Mouse (Mus musculus): Measurements from ENCODE around the gene Sh3pxd2a. TPM values are rescaled to one million over a fixed set of nuclear protein-coding genes. Genes with fewer than 3 reads are reported as not detected.

Sh3pxd2a gene
- polyA plus RNA-seq, 1 experiment: 15.5 TPM

DNA sequence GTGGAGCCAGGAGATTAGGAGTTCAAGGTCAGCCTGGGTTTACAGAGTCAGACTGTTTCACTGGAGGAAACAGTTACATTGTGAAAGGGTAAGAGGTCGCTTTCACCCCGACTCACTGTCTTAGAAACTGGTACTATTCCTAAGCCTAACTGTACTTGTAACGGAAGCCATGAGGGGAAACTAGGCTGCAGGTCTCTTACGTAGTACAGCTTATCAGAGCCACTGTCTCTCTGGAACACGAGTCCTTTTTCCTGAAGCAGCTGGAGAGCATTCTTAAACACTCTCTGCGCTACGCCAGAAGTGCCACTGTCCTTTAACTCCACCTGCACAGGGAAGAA, 45.9 kb upstream of the Sh3pxd2a start:
- no peak for DNase-seq
- TF ChIP-seq POLR2A (IDR thresholded peaks at IDR 0.05; ENCODE audit: low read depth, low read length): no peak
- TF ChIP-seq CTCF (conservative IDR thresholded peaks at IDR 0.05; ENCODE audit: insufficient read depth, insufficient read length, low read depth, low read length): no peak
- no peak overlapping the region for H3K4me3 ChIP-seq (ENCODE audit: insufficient read depth, low read depth, low read length)
- H3K27me3 ChIP-seq (replicated peaks; ENCODE audit: control insufficient read depth, insufficient read depth, low read length): no peaks in the 10 kb centered on the region
- H3K4me1 ChIP-seq (ENCODE audit: control insufficient read depth, insufficient read depth, low read length): peaks cover 7% of the 10 kb centered on the region; the same call in 1 of the 2 replicates
- no peaks in the 10 kb centered on the region for H3K36me3 ChIP-seq (ENCODE audit: control insufficient read depth, insufficient read depth, low read length)
- WGBS: 73% methylated on average over 7 of the region's 7 CpGs
- peak overlapping the region; percentile 77 for H3K27ac ChIP-seq (ENCODE audit: insufficient read depth, low read depth, low read length)

DNA sequence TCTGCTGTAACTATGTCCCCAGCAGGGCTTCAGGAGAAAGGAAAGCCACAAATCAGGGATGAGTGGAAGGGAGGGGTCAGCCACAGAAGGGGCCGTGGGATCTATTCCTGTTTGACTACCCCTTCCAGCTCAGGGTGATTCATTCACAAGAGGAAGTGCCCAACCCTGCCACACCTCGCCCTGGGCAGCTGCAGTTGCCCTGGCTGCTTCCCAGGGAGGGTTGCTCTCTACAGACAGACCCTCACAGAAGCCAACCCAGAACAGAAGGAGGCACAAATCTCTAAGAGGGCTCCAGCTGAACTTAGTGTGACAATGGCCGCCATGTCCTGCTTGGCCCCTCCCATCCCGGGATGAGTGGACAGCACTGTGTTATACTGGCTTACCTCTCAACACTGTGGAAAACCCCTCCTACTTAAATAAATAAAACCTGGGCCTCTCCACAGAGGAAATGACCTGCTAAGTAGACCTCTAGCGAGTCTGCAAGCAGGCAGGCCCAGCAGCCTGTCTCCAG, 44.6 kb upstream of the Sh3pxd2a start:
- TF ChIP-seq POLR2A (IDR thresholded peaks at IDR 0.05; ENCODE audit: low read depth, low read length) (no peak), CTCF (conservative IDR thresholded peaks at IDR 0.05; ENCODE audit: insufficient read depth, insufficient read length, low read depth, low read length) (no peak)
- Histone ChIP-seq H3K27me3 (replicated peaks; ENCODE audit: control insufficient read depth, insufficient read depth, low read length) (no peaks in the 10 kb centered on the region), H3K36me3 (ENCODE audit: control insufficient read depth, insufficient read depth, low read length) (no peaks in the 10 kb centered on the region), H3K4me1 (ENCODE audit: control insufficient read depth, insufficient read depth, low read length) (peaks cover 7% of the 10 kb centered on the region; the same call in 1 of the 2 replicates), H3K4me3 (ENCODE audit: insufficient read depth, low read depth, low read length) (no peak overlapping the region), H3K27ac (ENCODE audit: insufficient read depth, low read depth, low read length) (peak overlapping the region; percentile 18)
- 58% methylated on average over 5 of the region's 5 CpGs for WGBS
- DNase-seq: peak; percentile 42

DNA sequence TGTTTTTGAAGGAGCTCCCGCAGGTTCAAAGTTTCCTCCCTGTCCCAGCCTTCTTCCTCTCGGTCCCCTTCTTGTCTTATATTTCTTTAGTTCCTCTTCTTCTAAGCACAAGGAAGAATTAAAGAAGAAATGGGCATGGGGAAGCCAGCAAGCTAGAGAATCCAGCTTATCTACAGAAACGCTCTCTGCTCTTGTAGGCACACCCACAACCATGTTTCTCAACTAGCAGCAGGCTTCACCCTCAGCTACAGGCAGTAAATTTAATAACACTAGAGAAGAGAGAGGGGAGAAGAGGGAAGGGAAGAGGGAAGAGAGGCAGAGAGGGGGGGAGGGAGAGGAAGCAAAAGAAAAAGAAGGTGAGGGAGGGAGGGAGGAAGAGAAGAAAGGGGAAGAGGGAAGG, 44.0 kb upstream of the Sh3pxd2a start:
- H3K4me3 ChIP-seq (ENCODE audit: insufficient read depth, low read depth, low read length): no peak overlapping the region
- H3K4me1 ChIP-seq (ENCODE audit: control insufficient read depth, insufficient read depth, low read length): peaks cover 7% of the 10 kb centered on the region; the same call in 1 of the 2 replicates
- H3K36me3 ChIP-seq (ENCODE audit: control insufficient read depth, insufficient read depth, low read length): no peaks in the 10 kb centered on the region
- peak overlapping the region; percentile 18 for H3K27ac ChIP-seq (ENCODE audit: insufficient read depth, low read depth, low read length)
- TF ChIP-seq POLR2A (IDR thresholded peaks at IDR 0.05; ENCODE audit: low read depth, low read length) (no peak), CTCF (conservative IDR thresholded peaks at IDR 0.05; ENCODE audit: insufficient read depth, insufficient read length, low read depth, low read length) (no peak)
- no peaks in the 10 kb centered on the region for H3K27me3 ChIP-seq (replicated peaks; ENCODE audit: control insufficient read depth, insufficient read depth, low read length)
- 69% methylated on average over 3 of the region's 3 CpGs for WGBS
- DNase-seq: no peak

DNA sequence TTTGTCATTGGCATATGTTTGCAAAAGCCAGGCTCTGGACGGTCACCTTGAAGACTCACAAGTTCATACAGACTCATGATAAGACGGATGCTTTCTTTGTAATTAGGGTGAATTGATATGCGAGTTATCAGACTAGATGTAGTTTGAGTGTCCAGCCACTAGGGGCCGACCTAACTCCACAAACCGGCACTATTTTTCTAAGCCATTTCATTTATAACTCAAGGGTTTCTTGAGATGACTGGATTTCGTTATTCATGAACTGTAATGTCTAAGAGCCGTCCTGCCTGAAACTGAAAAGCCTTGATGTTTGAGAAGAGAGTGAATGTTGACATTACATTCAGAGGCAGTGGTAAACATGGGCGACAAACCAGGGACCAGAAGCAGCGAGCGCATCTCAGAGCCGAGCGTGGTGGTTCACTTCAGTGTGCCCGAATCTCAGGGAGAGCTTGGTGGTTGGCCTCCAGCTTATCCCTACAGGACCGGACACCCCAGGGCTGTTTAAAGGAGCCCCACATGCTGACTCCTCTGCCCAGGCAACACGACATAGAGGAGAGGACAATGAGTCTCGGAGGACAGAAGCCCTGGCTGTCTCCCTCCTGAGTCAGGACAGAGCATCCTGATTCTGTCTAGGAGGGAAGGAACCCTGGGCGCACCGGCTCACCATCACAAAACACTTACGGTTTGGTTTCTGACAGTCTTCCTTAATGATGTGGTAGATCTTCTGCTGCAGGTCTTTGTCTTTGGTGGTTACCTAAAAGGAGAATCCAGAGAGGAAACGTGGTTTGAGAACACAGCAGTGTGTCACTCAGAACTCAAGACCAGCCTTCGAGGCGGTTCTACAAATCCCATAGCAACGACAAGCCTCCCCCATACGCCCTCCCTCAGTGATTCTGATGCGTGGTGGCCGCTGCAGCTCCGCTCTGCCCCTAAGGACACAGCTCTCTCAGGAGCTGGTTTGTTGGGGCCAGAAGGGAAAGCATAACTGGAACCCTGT, 43.2 kb upstream of the Sh3pxd2a start:
- H3K4me3 ChIP-seq (ENCODE audit: insufficient read depth, low read depth, low read length): no peak overlapping the region
- H3K27me3 ChIP-seq (replicated peaks; ENCODE audit: control insufficient read depth, insufficient read depth, low read length): no peaks in the 10 kb centered on the region
- no peaks in the 10 kb centered on the region for H3K36me3 ChIP-seq (ENCODE audit: control insufficient read depth, insufficient read depth, low read length)
- WGBS: 54% methylated on average over 27 of the region's 27 CpGs
- H3K4me1 ChIP-seq (ENCODE audit: control insufficient read depth, insufficient read depth, low read length): peaks cover 7% of the 10 kb centered on the region; the same call in 1 of the 2 replicates
- peak; percentile 74 for TF ChIP-seq CTCF (conservative IDR thresholded peaks at IDR 0.05; ENCODE audit: insufficient read depth, insufficient read length, low read depth, low read length)
- no peak for TF ChIP-seq POLR2A (IDR thresholded peaks at IDR 0.05; ENCODE audit: low read depth, low read length)
- no peak overlapping the region for H3K27ac ChIP-seq (ENCODE audit: insufficient read depth, low read depth, low read length)
- peak; percentile 68 for DNase-seq

DNA sequence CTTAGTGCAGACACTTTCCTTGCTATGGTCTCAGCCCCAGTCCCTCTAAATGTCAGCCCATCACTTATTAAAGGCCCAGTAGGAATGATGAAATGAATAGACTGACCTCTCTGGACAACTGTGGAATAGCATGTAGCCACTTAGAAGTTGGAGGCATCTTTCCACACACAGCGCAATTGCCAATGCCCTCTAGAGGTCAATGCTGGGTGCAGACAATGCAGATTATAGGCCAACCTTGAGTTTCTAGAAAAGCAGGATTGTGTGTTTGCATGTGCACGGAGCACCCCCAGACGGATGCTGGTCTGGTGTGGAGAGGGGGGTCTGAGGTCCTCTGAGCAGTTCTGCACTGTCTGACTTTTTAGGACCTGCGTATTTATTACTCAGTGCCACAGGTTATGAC, 39.4 kb upstream of the Sh3pxd2a start:
- TF ChIP-seq POLR2A (IDR thresholded peaks at IDR 0.05; ENCODE audit: low read depth, low read length): no peak
- TF ChIP-seq CTCF (conservative IDR thresholded peaks at IDR 0.05; ENCODE audit: insufficient read depth, insufficient read length, low read depth, low read length): peak; percentile 70
- Histone ChIP-seq H3K27me3 (replicated peaks; ENCODE audit: control insufficient read depth, insufficient read depth, low read length) (no peaks in the 10 kb centered on the region), H3K27ac (ENCODE audit: insufficient read depth, low read depth, low read length) (no peak overlapping the region), H3K4me3 (ENCODE audit: insufficient read depth, low read depth, low read length) (no peak overlapping the region), H3K4me1 (ENCODE audit: control insufficient read depth, insufficient read depth, low read length) (no peaks in the 10 kb centered on the region), H3K36me3 (ENCODE audit: control insufficient read depth, insufficient read depth, low read length) (no peaks in the 10 kb centered on the region)
- 67% methylated on average over 4 of the region's 4 CpGs for WGBS
- peak; percentile 61 for DNase-seq

DNA sequence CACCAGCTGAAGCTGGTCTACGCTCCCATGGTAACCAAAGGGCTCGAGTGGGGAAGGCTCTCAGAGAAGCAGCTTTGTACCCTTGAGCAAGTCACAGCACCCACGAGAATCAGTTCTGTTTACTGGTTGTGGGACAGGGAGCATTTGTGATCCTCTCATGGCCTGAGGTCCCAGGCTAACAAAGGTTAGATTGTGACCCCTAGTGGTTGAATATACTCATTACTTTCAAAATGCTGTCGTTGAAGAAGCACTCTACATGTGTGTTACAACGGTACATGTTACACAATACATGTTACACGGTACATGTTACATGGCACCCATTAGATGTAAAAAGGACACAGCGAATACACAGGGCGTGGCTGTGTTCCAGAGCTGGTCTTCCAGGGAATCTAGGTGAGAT, 38.4 kb upstream of the Sh3pxd2a start:
- 79% methylated on average over 8 of the region's 8 CpGs for WGBS
- no peaks in the 10 kb centered on the region for H3K27me3 ChIP-seq (replicated peaks; ENCODE audit: control insufficient read depth, insufficient read depth, low read length)
- peak; percentile 33 for DNase-seq
- no peak overlapping the region for H3K4me3 ChIP-seq (ENCODE audit: insufficient read depth, low read depth, low read length)
- no peak for TF ChIP-seq POLR2A (IDR thresholded peaks at IDR 0.05; ENCODE audit: low read depth, low read length)
- peak; percentile 43 for TF ChIP-seq CTCF (conservative IDR thresholded peaks at IDR 0.05; ENCODE audit: insufficient read depth, insufficient read length, low read depth, low read length)
- no peak overlapping the region for H3K27ac ChIP-seq (ENCODE audit: insufficient read depth, low read depth, low read length)
- no peaks in the 10 kb centered on the region for H3K4me1 ChIP-seq (ENCODE audit: control insufficient read depth, insufficient read depth, low read length)
- no peaks in the 10 kb centered on the region for H3K36me3 ChIP-seq (ENCODE audit: control insufficient read depth, insufficient read depth, low read length)

DNA sequence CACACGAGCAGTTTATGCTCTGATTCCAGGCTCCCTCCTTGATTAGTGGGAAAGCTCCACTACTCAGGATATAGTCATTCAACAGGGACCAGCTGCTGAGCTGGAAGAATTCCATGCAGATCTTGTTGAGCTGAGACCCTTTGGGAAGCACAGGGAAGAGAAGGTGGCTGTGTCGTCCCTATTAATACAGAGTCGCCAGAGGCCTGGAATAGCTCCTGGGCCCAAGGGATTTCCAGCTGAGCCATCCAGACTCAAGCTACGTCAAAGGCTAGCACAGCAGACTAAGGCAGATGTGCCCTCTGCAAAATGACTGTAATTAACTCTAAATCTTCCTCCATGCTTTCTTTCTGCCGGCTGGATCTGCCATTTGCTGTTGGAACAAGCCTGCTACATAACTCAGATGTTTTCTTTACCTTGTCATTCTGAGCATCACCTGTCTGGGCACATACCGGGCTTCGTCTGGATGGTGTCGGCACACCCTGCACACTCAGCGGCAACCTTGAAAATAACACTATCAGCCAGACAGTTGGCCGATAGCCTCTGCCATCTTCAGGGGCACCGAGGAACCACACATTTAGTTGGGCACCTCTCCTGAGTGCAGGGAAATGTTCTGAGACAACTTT, 36.3 kb upstream of the Sh3pxd2a start:
- no peak for DNase-seq
- Histone ChIP-seq H3K27me3 (replicated peaks; ENCODE audit: control insufficient read depth, insufficient read depth, low read length) (no peaks in the 10 kb centered on the region), H3K4me3 (ENCODE audit: insufficient read depth, low read depth, low read length) (no peak overlapping the region), H3K36me3 (ENCODE audit: control insufficient read depth, insufficient read depth, low read length) (no peaks in the 10 kb centered on the region), H3K27ac (ENCODE audit: insufficient read depth, low read depth, low read length) (no peak overlapping the region), H3K4me1 (ENCODE audit: control insufficient read depth, insufficient read depth, low read length) (no peaks in the 10 kb centered on the region)
- TF ChIP-seq CTCF (conservative IDR thresholded peaks at IDR 0.05; ENCODE audit: insufficient read depth, insufficient read length, low read depth, low read length) (no peak), POLR2A (IDR thresholded peaks at IDR 0.05; ENCODE audit: low read depth, low read length) (no peak)
- 85% methylated on average over 11 of the region's 11 CpGs for WGBS
